Mouse (Mus musculus): Measurements from ENCODE around the gene Tmprss6.

Gene Tmprss6

GRCm38 (mm10) chr15:78447746-78448535 is 20.5 kb downstream of the Tmprss6 start:
- DNase-seq (ENCODE audit: low spot score), result peak; percentile 85

- DNase-seq (ENCODE audit: low spot score), result no peak
Observed at GRCm38 (mm10) chr15:78447121-78447520, 21.3 kb downstream of the Tmprss6 start.

GRCm38 (mm10) chr15:78443857-78444256 is 24.6 kb downstream of the Tmprss6 start:
- DNase-seq (ENCODE audit: low spot score), result no peak

GRCm38 (mm10) chr15:78442231-78442630 is 26.2 kb downstream of the Tmprss6 start:
- DNase-seq (ENCODE audit: low spot score), result no peak

GRCm38 (mm10) chr15:78438973-78439372 is 29.5 kb downstream of the Tmprss6 start:
- no peak for DNase-seq (ENCODE audit: low spot score)

DNA sequence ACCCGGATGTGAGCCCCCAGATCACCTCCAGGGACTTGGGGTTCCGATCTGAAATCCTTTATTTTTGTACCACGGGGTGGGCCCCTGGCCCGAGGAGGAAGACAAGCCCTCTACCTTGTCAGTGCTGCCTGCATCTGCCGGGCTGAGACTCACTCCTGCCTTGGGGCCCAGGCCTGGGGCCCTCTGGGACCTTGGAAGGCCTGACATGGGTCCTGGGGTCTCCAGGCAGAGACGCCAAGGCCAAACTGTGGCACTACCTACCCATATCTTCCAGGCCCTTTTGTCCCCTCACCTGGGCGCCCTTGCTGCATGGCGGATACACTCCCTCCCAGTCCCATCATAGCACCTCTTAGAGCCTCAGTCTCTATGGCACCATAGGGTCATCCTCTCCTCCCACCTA is 29.9 kb downstream of the Tmprss6 start:
- DNase-seq (ENCODE audit: low spot score), result no peak

DNA sequence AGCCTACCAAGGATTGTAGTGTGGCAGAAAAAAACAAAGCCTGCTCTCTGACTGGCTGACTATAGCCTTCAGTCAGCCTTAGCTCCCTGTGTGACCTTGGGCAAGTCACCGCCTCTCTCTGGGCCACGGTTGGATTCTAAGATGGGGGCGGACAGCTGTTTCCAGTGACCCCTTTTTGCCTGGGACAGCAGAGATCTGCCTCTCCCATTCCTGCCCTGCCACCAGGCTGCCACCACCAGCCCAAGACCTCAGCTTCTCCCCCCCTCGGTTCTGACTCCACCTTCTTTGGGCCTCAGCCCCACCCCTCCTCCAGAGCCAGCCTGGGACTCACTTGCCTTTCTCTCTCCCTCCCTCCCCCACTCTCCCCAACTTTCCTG is 30.4 kb downstream of the Tmprss6 start:
- DNase-seq (ENCODE audit: low spot score), result no peak

DNA sequence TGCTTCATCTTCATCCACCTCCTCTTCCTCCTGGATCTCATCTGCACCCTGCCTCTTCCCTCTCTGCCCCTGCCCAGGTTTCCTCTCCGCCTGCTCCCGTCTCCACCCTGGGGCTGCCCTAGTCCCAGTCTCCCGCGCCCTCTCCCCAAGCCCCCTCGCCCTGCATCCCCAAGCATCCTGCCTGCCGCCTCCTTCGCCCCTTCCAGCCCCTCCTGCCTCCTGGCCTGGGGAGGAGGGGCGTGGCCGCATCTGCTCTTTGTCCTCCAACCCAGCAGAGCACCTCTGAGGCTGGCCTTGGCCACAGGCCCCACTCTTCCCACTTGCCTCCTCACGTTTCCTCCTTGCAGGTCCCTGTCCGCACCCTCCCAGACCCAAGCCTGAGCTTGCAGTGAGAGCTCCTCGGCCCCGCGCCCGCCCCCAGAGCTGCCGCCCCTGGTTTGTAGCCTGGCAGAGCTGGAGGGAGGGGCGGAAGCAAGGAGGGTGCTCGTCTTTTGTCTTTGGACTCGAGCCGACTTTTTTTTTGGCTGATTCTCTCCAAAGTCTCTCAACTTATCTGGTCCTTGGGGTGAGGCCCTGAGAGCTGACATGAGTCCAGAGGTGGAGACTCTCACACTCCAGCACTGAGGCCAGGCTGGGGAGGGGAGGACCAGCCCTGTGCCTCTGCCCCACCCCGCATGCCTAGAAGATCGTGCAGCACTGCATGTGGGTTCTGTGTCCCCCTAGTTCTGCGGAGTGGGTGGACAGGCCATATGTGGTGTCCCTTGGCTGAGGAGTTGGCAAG is 31.0 kb downstream of the Tmprss6 start:
- no peak for DNase-seq (ENCODE audit: low spot score)

GRCm38 (mm10) chr15:78436380-78437192 is 31.8 kb downstream of the Tmprss6 start:
- no peak for DNase-seq (ENCODE audit: low spot score)

DNA sequence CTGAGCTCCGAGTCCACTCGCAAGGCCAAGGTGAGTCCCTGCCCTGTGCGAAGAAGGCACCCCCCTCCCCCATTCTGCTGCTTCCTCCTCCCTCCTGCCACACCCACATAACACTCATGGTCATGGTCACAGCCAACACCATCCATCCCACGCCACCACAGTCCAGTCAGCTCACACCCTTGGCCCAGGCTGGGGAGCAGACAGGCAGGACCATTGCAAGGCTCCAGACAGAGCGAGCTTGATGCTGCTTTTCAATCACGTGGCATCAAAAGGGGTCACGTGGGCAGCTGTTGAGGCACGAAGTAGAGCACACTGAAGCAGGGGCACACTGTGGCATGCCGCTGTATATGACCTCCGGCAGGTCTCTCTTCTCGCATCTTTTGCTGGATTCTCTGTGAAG is 32.8 kb downstream of the Tmprss6 start:
- no peak for DNase-seq (ENCODE audit: low spot score)

GRCm38 (mm10) chr15:78434896-78435520 is 33.4 kb downstream of the Tmprss6 start:
- DNase-seq (ENCODE audit: low spot score), result no peak

GRCm38 (mm10) chr15:78431541-78432121 is 36.8 kb downstream of the Tmprss6 start:
- no peak for DNase-seq (ENCODE audit: low spot score)

- DNase-seq (ENCODE audit: low spot score), result no peak
Observed at GRCm38 (mm10) chr15:78430874-78431273, 37.6 kb downstream of the Tmprss6 start.

- DNase-seq (ENCODE audit: low spot score), result no peak
Observed at GRCm38 (mm10) chr15:78429871-78430622, 38.4 kb downstream of the Tmprss6 start.

DNA sequence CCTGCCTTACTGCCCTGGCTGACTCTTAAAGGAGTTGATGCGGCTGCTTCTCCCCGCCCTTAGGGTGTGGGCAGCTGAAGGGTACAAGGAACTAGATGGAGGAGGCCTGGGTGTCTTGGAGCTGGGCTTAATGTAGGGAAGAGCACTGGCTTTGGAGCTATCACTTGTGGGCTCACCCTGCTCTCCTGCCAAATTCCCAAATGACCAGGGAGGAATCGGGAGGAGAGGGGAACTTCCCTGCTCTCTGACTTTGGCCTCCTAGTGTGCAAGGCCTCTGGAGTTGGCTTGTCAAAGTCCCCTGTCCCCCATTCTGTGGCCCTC is 39.3 kb downstream of the Tmprss6 start:
- DNase-seq (ENCODE audit: low spot score), result no peak

DNA sequence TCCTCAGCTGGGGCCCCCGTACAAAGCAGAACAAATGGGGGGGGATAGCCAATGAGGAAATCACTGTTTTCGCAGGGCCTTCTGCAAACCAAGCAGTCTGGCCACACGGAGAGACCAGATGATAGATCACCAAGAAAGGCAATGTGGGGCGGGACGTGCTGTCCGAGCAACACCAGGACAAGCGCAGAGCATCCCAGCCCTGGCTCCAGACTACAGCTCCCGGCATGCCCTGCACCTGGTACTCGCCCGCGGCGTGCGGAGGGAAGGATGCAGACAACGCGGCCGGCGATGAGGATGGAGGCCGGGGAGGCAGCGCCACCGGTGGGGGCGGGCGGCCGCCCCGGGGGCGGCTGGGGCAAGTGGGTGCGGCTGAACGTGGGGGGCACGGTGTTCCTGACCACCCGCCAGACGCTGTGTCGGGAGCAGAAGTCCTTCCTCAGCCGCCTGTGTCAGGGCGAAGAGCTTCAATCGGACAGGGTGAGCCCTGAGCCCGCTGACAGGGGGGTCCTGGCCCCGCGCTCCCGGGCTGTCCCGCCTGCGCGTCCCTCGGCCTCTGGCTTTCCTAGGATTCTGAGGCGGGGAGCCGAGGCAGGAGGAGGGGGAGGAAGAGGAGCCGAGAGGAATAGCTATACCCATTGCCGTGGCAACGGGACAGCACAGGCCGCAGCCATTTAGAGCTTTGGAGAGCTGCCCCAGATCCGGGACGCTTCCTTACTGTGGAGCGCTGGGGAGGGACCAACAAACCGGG is 39.9 kb downstream of the Tmprss6 start, which contains the start of gene Kctd17:
TSS of gene Kctd17 (plus strand) at position 174 of the 748 bp plus-strand sequence.
- no peak for DNase-seq (ENCODE audit: low spot score)

- DNase-seq (ENCODE audit: low spot score), result no peak
Observed at GRCm38 (mm10) chr15:78425230-78425629, 43.2 kb downstream of the Tmprss6 start.

GRCm38 (mm10) chr15:78424507-78424906 is 43.9 kb downstream of the Tmprss6 start:
- DNase-seq (ENCODE audit: low spot score), result no peak

DNA sequence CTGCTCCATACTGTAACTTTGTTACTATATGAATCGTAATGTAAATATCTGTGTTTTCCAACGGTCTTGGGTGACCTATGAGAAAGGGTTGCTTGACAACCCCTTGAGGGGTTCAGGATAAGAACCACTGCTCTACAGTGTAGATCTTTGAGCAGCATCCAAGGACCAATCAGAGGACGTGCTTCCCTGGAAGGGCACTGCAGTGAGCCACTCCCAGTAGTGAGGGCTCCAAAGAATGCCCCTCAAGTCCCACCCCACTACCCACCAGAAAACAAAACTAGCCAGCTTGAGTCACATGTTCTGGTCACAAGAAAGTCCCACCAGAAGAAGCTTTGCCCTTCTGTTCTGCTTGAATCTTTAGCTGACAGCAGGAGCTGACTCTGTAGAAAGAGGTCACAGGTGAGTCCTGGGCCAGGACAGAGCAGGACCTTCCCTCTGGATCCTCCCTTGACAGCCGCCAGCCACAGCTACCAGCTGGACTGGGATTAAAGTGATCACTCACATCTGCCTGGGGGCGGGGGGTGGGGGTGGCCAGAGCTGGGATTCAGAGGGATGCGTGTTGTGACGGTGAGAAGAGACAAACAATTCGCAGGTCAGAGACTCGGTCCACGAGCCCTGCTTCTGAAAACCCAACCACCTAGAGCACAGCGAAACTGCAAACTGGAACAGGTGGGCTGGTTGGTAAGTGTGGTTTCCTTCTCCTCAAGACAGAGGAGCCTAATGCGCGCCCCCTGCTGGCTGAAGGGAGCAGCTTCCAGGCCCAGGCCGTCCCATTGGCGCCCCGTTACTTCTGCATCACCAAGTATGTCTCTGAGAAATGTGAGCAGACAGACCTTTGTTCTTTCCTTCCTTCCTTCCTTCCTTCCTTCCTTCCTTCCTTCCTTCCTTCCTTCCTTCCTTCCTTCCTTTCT is 46.1 kb downstream of the Tmprss6 start:
- DNase-seq (ENCODE audit: low spot score), result peak; percentile 72

Measured in spleen, adult 12 weeks (tissue).